Mouse (Mus musculus) forebrain, postnatal 0 days (tissue): Measurements from ENCODE around the gene Adcy9. TPM values are rescaled to one million over a fixed set of nuclear protein-coding genes. Genes with fewer than 3 reads are reported as not detected.
"Not testable (repeated sequence)": the region's sequence is repeated elsewhere in the genome, so short reads cannot be mapped to it uniquely, and the experiment has no call there.

ENCODE experiments used
- ATAC-seq: fragments of 200-750 bp; cut with Nextera tagmentation; 2 replicates; pipeline ENCODE4 v1.8.0; 2017; ENCODE audit warnings: mild to moderate bottlenecking, moderate library complexity
- DNase-seq: peaks from one replicate; pipeline ENCODE4 v3.0.0-alpha.2; 2015
- H3K27ac ChIP-seq: fragments of 300-500 bp; sonication (generic); 2 replicates; pipeline ENCODE4 v1.5.1; 2014; ENCODE audit warnings: low read depth, mild to moderate bottlenecking, antibody characterized with exemption, low read length, moderate library complexity, mixed read lengths
- H3K27me3 ChIP-seq: fragments of 300-500 bp; sonication (generic); 2 replicates; pipeline ENCODE4 v1.6.1; 2014; ENCODE audit warnings: mild to moderate bottlenecking, low read length, mixed read lengths; ENCODE audit not compliant: insufficient read depth
- H3K36me3 ChIP-seq: fragments of 300-500 bp; sonication (generic); 2 replicates; pipeline ENCODE4 v1.6.1; 2014; ENCODE audit warnings: mild to moderate bottlenecking, moderate library complexity; ENCODE audit not compliant: insufficient read depth
- H3K4me1 ChIP-seq: fragments of 300-500 bp; sonication (generic); 2 replicates; pipeline ENCODE4 v1.6.1; 2014; ENCODE audit warnings: antibody characterized with exemption; ENCODE audit not compliant: insufficient read depth
- H3K4me2 ChIP-seq: fragments of 300-500 bp; sonication (generic); 2 replicates; pipeline ENCODE4 v1.6.1; 2014; ENCODE audit warnings: low read depth, mild to moderate bottlenecking, moderate library complexity
- H3K4me3 ChIP-seq: fragments of 300-500 bp; sonication (generic); 2 replicates; pipeline ENCODE4 v1.5.1; 2014; ENCODE audit warnings: low read depth, low read length, mixed read lengths
- H3K9ac ChIP-seq: fragments of 300-500 bp; sonication (generic); 2 replicates; pipeline ENCODE4 v1.6.1; 2014; ENCODE audit warnings: mild to moderate bottlenecking
- H3K9me3 ChIP-seq: fragments of 300-500 bp; sonication (generic); 2 replicates; pipeline ENCODE4 v1.6.1; 2016; ENCODE audit warnings: low read length
- CTCF ChIP-seq: sonication (generic); IDR thresholded peaks from 2 replicates; pipeline ENCODE4 v1.5.1; 2016; ENCODE audit warnings: antibody characterized with exemption, control low read depth, low read depth
- WGBS: fragments of 180-500 bp; shearing (Covaris S2); extraction: QIAGEN DNeasy Blood & Tissue Kit; methylation state at CpG from one replicate; pipeline ENCODE4 v1.1.7; 2014; 5-methylcytosine and 5-hydroxymethylcytosine counted together
- polyA plus RNA-seq: library from polyadenylated mRNA; unstranded; fragments of >200 nt; fragmentation: Nextera tagmentation; extraction: Ambion mirVana; gene quantifications from 2 replicates; pipeline ENCODE4 v1.2.1, GENCODE M21; 2015
- total RNA-seq: library from RNA; depleted of rRNA; stranded (reverse); fragments of >200 nt; gene quantifications from 2 replicates; pipeline ENCODE4 v1.2.3, GENCODE M21; 2014

Gene Adcy9
- total and polyA plus RNA-seq, 2 experiments from 2014 or later = 3.8 to 19.9 TPM

GRCm38 (mm10) chr16:4341316-4342062 lies 78.8 kb downstream of the Adcy9 start:
- 78% methylated on average over 14 of the region's 14 CpGs for WGBS
- H3K4me2 ChIP-seq = no peak overlapping the region
- H3K9me3 ChIP-seq = no peaks in the 10 kb centered on the region
- H3K36me3 ChIP-seq = no peaks in the 10 kb centered on the region
- H3K27me3 ChIP-seq = no peaks in the 10 kb centered on the region
- no peak overlapping the region for H3K4me3 ChIP-seq
- no peak for TF ChIP-seq CTCF
- no peak overlapping the region for H3K27ac ChIP-seq
- DNase-seq (no peak), ATAC-seq (no peak)
- H3K4me1 ChIP-seq = no peaks in the 10 kb centered on the region
- no peak overlapping the region for H3K9ac ChIP-seq

GRCm38 (mm10) chr16:4339216-4339615 lies 81.1 kb downstream of the Adcy9 start:
- not testable (repeated sequence) for H3K36me3 ChIP-seq, H3K4me3 ChIP-seq, H3K9ac ChIP-seq, H3K4me1 ChIP-seq, H3K27me3 ChIP-seq, H3K4me2 ChIP-seq, ATAC-seq, DNase-seq, H3K27ac ChIP-seq, H3K9me3 ChIP-seq
- WGBS = 77% methylated on average over 6 of the region's 7 CpGs

GRCm38 (mm10) chr16:4337269-4337668 lies 83.0 kb downstream of the Adcy9 start:
- Histone ChIP-seq H3K9me3 (no peaks in the 10 kb centered on the region), H3K27me3 (no peaks in the 10 kb centered on the region), H3K9ac (no peak overlapping the region), H3K4me3 (no peak overlapping the region), H3K4me2 (no peak overlapping the region), H3K27ac (no peak overlapping the region), H3K36me3 (no peaks in the 10 kb centered on the region), H3K4me1 (no peaks in the 10 kb centered on the region)
- 60% methylated on average over 4 of the region's 4 CpGs for WGBS
- no peak for TF ChIP-seq CTCF
- ATAC-seq (no peak), DNase-seq (no peak)

- Histone ChIP-seq H3K9ac (no peak overlapping the region), H3K4me3 (no peak overlapping the region), H3K9me3 (no peaks in the 10 kb centered on the region), H3K27me3 (no peaks in the 10 kb centered on the region), H3K4me1 (no peaks in the 10 kb centered on the region), H3K36me3 (no peaks in the 10 kb centered on the region), H3K4me2 (no peak overlapping the region), H3K27ac (no peak overlapping the region)
- no peak for DNase-seq
- ATAC-seq = no peak
- 75% methylated on average over 5 of the region's 5 CpGs for WGBS
- TF ChIP-seq CTCF = no peak
Measured at GRCm38 (mm10) chr16:4333788-4334187, 86.5 kb downstream of the Adcy9 start.

- no peaks in the 10 kb centered on the region for H3K4me1 ChIP-seq
- 89% methylated on average over 2 of the region's 2 CpGs for WGBS
- no peaks in the 10 kb centered on the region for H3K36me3 ChIP-seq
- no peak for DNase-seq
- H3K9me3 ChIP-seq = no peaks in the 10 kb centered on the region
- H3K4me2 ChIP-seq = no peak overlapping the region
- ATAC-seq = no peak
- TF ChIP-seq CTCF = no peak
- no peaks in the 10 kb centered on the region for H3K27me3 ChIP-seq
- H3K27ac ChIP-seq = no peak overlapping the region
- H3K4me3 ChIP-seq = no peak overlapping the region
- no peak overlapping the region for H3K9ac ChIP-seq
Measured at GRCm38 (mm10) chr16:4333371-4333770, 86.9 kb downstream of the Adcy9 start.

GRCm38 (mm10) chr16:4327081-4327480 lies 93.2 kb downstream of the Adcy9 start:
- no peaks in the 10 kb centered on the region for H3K4me1 ChIP-seq
- H3K27me3 ChIP-seq = no peaks in the 10 kb centered on the region
- no peak overlapping the region for H3K27ac ChIP-seq
- H3K4me3 ChIP-seq = no peak overlapping the region
- ATAC-seq = no peak
- no peaks in the 10 kb centered on the region for H3K36me3 ChIP-seq
- no peak overlapping the region for H3K4me2 ChIP-seq
- H3K9me3 ChIP-seq = no peaks in the 10 kb centered on the region
- no peak for DNase-seq
- H3K9ac ChIP-seq = no peak overlapping the region
- TF ChIP-seq CTCF = no peak

GRCm38 (mm10) chr16:4325801-4326200 lies 94.5 kb downstream of the Adcy9 start:
- no peaks in the 10 kb centered on the region for H3K36me3 ChIP-seq
- H3K27me3 ChIP-seq = no peaks in the 10 kb centered on the region
- no peak for ATAC-seq
- TF ChIP-seq CTCF = no peak
- no peaks in the 10 kb centered on the region for H3K9me3 ChIP-seq
- H3K4me3 ChIP-seq = no peak overlapping the region
- 84% methylated on average over 2 of the region's 2 CpGs for whole genome bisulfite sequencing
- no peak overlapping the region for H3K9ac ChIP-seq
- H3K4me2 ChIP-seq = no peak overlapping the region
- no peaks in the 10 kb centered on the region for H3K4me1 ChIP-seq
- no peak for DNase-seq
- no peak overlapping the region for H3K27ac ChIP-seq
